Mouse (Mus musculus): ENCODE data around the gene Pfdn2. TPM values are rescaled to one million over a fixed set of nuclear protein-coding genes. Genes with fewer than 3 reads are reported as not detected.

The Pfdn2 gene
- polyA plus RNA-seq, 1 experiment from 2014 or later, result 99.2 TPM

DNA sequence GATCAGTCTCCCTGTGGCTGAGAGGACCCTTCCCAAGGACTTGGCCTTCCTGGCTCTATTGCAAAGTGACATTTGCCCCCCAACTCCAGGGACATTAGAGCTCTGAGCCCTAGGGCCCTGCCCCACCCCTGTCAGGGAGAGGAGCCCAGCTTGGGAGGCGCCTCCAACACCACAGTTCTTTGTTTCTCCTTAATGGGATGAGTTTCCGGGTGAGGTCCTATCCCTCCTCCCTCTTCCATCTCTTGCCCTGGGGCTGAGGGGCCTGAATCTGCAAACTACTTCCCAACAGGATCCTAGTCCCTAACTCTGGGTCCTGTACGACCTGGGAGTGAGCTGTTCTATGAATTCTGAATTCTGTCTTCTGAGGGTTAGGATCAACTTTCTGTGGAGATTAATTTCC, 27.4 kb downstream of the Pfdn2 start:
- no peak overlapping the region for H3K4me2 ChIP-seq (replicated peaks; ENCODE audit: low read depth, low read length)
- H3K27ac ChIP-seq (ENCODE audit: low read length), result no peak overlapping the region
- no peaks in the 10 kb centered on the region for H3K27me3 ChIP-seq (ENCODE audit: insufficient read depth, low read length)
- no peak overlapping the region for H3K4me3 ChIP-seq (ENCODE audit: low read length)
- H3K9me3 ChIP-seq (ENCODE audit: low read length), result no peaks in the 10 kb centered on the region
- H3K4me1 ChIP-seq (ENCODE audit: insufficient read depth, low read length), result peaks cover 22% of the 10 kb centered on the region
- WGBS, result 40% methylated on average over 3 of the region's 3 CpGs
- no peak overlapping the region for H3K9ac ChIP-seq (replicated peaks; ENCODE audit: low read length)
- no peak for ATAC-seq (ENCODE audit: low FRiP score, low TSS enrichment)
- no peaks in the 10 kb centered on the region for H3K36me3 ChIP-seq (ENCODE audit: insufficient read depth, low read length)

DNA sequence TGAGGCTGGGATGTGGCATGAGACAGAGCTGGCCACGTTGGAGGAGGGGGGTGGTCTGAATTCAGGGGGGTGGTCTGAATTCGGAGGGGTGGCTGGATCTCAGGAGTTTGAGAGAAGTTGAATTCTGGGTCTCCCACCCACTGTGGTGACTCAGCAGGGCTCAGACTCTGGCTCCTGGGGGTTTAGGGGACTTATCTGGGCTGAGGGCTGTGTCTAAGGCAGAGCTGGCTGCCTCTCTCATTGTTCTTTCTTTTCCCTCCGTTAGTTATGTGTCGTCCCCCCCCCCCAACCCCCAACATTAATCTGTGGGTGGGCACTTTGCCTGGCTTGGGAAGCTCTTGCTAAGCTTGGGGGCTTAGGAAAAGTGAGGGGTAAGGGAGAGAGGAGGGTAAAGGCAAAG, 28.5 kb downstream of the Pfdn2 start:
- WGBS, result 6% methylated on average over 2 of the region's 4 CpGs
- Histone ChIP-seq H3K27me3 (ENCODE audit: insufficient read depth, low read length) (no peaks in the 10 kb centered on the region), H3K27ac (ENCODE audit: low read length) (no peak overlapping the region)

GRCm38 (mm10) chr1:171375646-171376097, 30.2 kb downstream of the Pfdn2 start:
- WGBS, result 47% methylated on average over 9 of the region's 9 CpGs
- Histone ChIP-seq H3K4me2 (replicated peaks; ENCODE audit: low read depth, low read length) (no peak overlapping the region), H3K27ac (ENCODE audit: low read length) (no peak overlapping the region), H3K4me3 (ENCODE audit: low read length) (no peak overlapping the region), H3K36me3 (ENCODE audit: insufficient read depth, low read length) (no peaks in the 10 kb centered on the region), H3K9me3 (ENCODE audit: low read length) (no peaks in the 10 kb centered on the region), H3K4me1 (ENCODE audit: insufficient read depth, low read length) (peaks cover 21% of the 10 kb centered on the region), H3K9ac (replicated peaks; ENCODE audit: low read length) (no peak overlapping the region), H3K27me3 (ENCODE audit: insufficient read depth, low read length) (peaks cover 3% of the 10 kb centered on the region; the same call in 1 of the 2 replicates)
- ATAC-seq (ENCODE audit: low FRiP score, low TSS enrichment), result peak; percentile 46; the same call in 1 of the 2 replicates

More for the DNA sequence above, 28.5 kb downstream of the Pfdn2 start:
- Histone ChIP-seq H3K36me3 (ENCODE audit: insufficient read depth, low read length) (no peaks in the 10 kb centered on the region), H3K4me2 (replicated peaks; ENCODE audit: low read depth, low read length) (no peak overlapping the region), H3K9me3 (ENCODE audit: low read length) (no peaks in the 10 kb centered on the region), H3K4me1 (ENCODE audit: insufficient read depth, low read length) (peaks cover 14% of the 10 kb centered on the region), H3K4me3 (ENCODE audit: low read length) (no peak overlapping the region), H3K9ac (replicated peaks; ENCODE audit: low read length) (no peak overlapping the region)
- no peak for ATAC-seq (ENCODE audit: low FRiP score, low TSS enrichment)

GRCm38 (mm10) chr1:171378298-171378697, 32.8 kb downstream of the Pfdn2 start:
- Histone ChIP-seq H3K27me3 (ENCODE audit: insufficient read depth, low read length) (peaks cover 3% of the 10 kb centered on the region; the same call in 1 of the 2 replicates), H3K36me3 (ENCODE audit: insufficient read depth, low read length) (no peaks in the 10 kb centered on the region), H3K9me3 (ENCODE audit: low read length) (no peaks in the 10 kb centered on the region), H3K4me3 (ENCODE audit: low read length) (no peak overlapping the region), H3K9ac (replicated peaks; ENCODE audit: low read length) (no peak overlapping the region), H3K4me2 (replicated peaks; ENCODE audit: low read depth, low read length) (no peak overlapping the region), H3K27ac (ENCODE audit: low read length) (no peak overlapping the region), H3K4me1 (ENCODE audit: insufficient read depth, low read length) (peaks cover 21% of the 10 kb centered on the region)
- no peak for ATAC-seq (ENCODE audit: low FRiP score, low TSS enrichment)
- 84% methylated on average over 6 of the region's 6 CpGs for WGBS

GRCm38 (mm10) chr1:171379935-171380599, 34.6 kb downstream of the Pfdn2 start:
- H3K27ac ChIP-seq (ENCODE audit: low read length), result no peak overlapping the region
- H3K9ac ChIP-seq (replicated peaks; ENCODE audit: low read length), result peak overlapping the region; percentile 36; the same call in 1 of the 2 replicates
- H3K27me3 ChIP-seq (ENCODE audit: insufficient read depth, low read length), result peaks cover 3% of the 10 kb centered on the region; the same call in 1 of the 2 replicates
- peaks cover 13% of the 10 kb centered on the region for H3K4me1 ChIP-seq (ENCODE audit: insufficient read depth, low read length)
- ATAC-seq (ENCODE audit: low FRiP score, low TSS enrichment), result peak; percentile 74
- peak overlapping the region; percentile 54 for H3K4me2 ChIP-seq (replicated peaks; ENCODE audit: low read depth, low read length)
- no peaks in the 10 kb centered on the region for H3K36me3 ChIP-seq (ENCODE audit: insufficient read depth, low read length)
- H3K4me3 ChIP-seq (ENCODE audit: low read length), result peak overlapping the region; percentile 28
- no peaks in the 10 kb centered on the region for H3K9me3 ChIP-seq (ENCODE audit: low read length)
- 2% methylated on average over 31 of the region's 31 CpGs for WGBS

DNA sequence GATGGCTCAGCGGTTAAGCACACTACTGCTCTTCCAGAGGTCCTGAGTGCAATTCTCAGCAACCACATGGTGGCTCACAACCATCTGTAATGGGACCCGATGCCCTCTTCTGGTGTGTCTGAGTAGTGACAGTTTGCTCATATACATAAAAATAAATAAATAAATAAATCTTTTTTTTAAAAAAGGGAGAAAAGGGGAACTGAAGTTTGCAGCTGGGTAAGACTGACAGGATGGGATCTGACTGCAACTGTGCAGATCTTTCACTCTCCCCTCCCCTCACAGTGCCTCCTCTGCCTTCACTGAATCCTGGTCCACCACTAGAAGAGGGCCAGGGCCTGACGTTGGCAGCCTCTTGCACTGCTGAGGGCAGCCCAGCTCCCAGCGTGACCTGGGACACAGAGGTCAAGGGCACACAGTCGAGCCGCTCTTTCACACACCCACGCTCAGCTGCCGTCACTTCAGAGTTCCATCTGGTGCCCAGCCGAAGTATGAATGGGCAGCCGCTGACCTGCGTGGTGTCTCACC, 36.7 kb downstream of the Pfdn2 start:
- Histone ChIP-seq H3K4me3 (ENCODE audit: low read length) (no peak overlapping the region), H3K4me1 (ENCODE audit: insufficient read depth, low read length) (0 out of 2 replicates have a peak, but pooled peaks cover 7% of the 10 kb centered on the region), H3K27me3 (ENCODE audit: insufficient read depth, low read length) (peaks cover 3% of the 10 kb centered on the region; the same call in 1 of the 2 replicates), H3K27ac (ENCODE audit: low read length) (no peak overlapping the region), H3K9ac (replicated peaks; ENCODE audit: low read length) (no peak overlapping the region), H3K36me3 (ENCODE audit: insufficient read depth, low read length) (no peaks in the 10 kb centered on the region), H3K9me3 (ENCODE audit: low read length) (no peaks in the 10 kb centered on the region), H3K4me2 (replicated peaks; ENCODE audit: low read depth, low read length) (no peak overlapping the region)
- no peak for ATAC-seq (ENCODE audit: low FRiP score, low TSS enrichment)
- 80% methylated on average over 11 of the region's 11 CpGs for WGBS

GRCm38 (mm10) chr1:171384361-171384760, 38.9 kb downstream of the Pfdn2 start:
- Histone ChIP-seq H3K27me3 (ENCODE audit: insufficient read depth, low read length) (peaks cover 3% of the 10 kb centered on the region; the same call in 1 of the 2 replicates), H3K9me3 (ENCODE audit: low read length) (no peaks in the 10 kb centered on the region), H3K4me2 (replicated peaks; ENCODE audit: low read depth, low read length) (no peak overlapping the region), H3K4me3 (ENCODE audit: low read length) (no peak overlapping the region), H3K9ac (replicated peaks; ENCODE audit: low read length) (no peak overlapping the region), H3K36me3 (ENCODE audit: insufficient read depth, low read length) (no peaks in the 10 kb centered on the region), H3K4me1 (ENCODE audit: insufficient read depth, low read length) (0 out of 2 replicates have a peak, but pooled peaks cover 7% of the 10 kb centered on the region), H3K27ac (ENCODE audit: low read length) (no peak overlapping the region)
- ATAC-seq (ENCODE audit: low FRiP score, low TSS enrichment), result no peak
- 66% methylated on average over 9 of the region's 9 CpGs for WGBS

DNA sequence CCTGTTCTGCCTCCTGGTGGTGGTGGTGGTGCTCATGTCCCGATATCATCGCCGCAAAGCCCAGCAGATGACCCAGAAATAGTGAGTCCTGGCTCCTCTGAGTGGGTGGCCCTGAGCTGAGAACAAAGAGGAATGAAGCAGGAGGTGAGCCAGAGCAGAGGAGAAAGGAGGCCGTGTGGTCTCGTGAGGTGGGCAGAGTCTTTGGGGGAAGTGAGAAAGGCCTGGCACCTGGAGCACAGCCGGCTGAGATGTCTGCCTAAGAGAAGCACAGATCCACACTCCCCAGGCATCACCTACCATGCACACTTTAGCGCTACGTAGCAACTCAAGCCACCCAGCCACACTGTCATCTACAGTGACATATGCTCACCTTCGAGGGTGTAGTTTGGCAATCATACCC, 39.7 kb downstream of the Pfdn2 start:
- H3K9me3 ChIP-seq (ENCODE audit: low read length), result no peaks in the 10 kb centered on the region
- H3K36me3 ChIP-seq (ENCODE audit: insufficient read depth, low read length), result no peaks in the 10 kb centered on the region
- no peak overlapping the region for H3K4me2 ChIP-seq (replicated peaks; ENCODE audit: low read depth, low read length)
- ATAC-seq (ENCODE audit: low FRiP score, low TSS enrichment), result no peak
- H3K9ac ChIP-seq (replicated peaks; ENCODE audit: low read length), result no peak overlapping the region
- H3K4me1 ChIP-seq (ENCODE audit: insufficient read depth, low read length), result 0 out of 2 replicates have a peak, but pooled peaks cover 2% of the 10 kb centered on the region
- no peak overlapping the region for H3K27ac ChIP-seq (ENCODE audit: low read length)
- 68% methylated on average over 9 of the region's 9 CpGs for WGBS
- peaks cover 2% of the 10 kb centered on the region; the same call in 1 of the 2 replicates for H3K27me3 ChIP-seq (ENCODE audit: insufficient read depth, low read length)
- H3K4me3 ChIP-seq (ENCODE audit: low read length), result no peak overlapping the region

GRCm38 (mm10) chr1:171387099-171387498, 41.6 kb downstream of the Pfdn2 start:
- ATAC-seq (ENCODE audit: low FRiP score, low TSS enrichment), result peak; percentile 19; the same call in 1 of the 2 replicates
- Histone ChIP-seq H3K9me3 (ENCODE audit: low read length) (no peaks in the 10 kb centered on the region), H3K27me3 (ENCODE audit: insufficient read depth, low read length) (no peaks in the 10 kb centered on the region), H3K4me1 (ENCODE audit: insufficient read depth, low read length) (no peaks in the 10 kb centered on the region), H3K27ac (ENCODE audit: low read length) (no peak overlapping the region), H3K4me3 (ENCODE audit: low read length) (no peak overlapping the region), H3K9ac (replicated peaks; ENCODE audit: low read length) (no peak overlapping the region), H3K4me2 (replicated peaks; ENCODE audit: low read depth, low read length) (no peak overlapping the region), H3K36me3 (ENCODE audit: insufficient read depth, low read length) (no peaks in the 10 kb centered on the region)
- 31% methylated on average over 6 of the region's 6 CpGs for WGBS
